Mouse (Mus musculus) intestine, postnatal 0 days (tissue): ENCODE results near the gene Acoxl. TPM values are rescaled to one million over a fixed set of nuclear protein-coding genes. Genes with fewer than 3 reads are reported as not detected.

Experiments used
- ATAC-seq: fragments of 200-750 bp; cut with Nextera tagmentation; 2 replicates; pipeline ENCODE4 v1.8.0; 2017; ENCODE audit warnings: mild to moderate bottlenecking, moderate TSS enrichment, moderate library complexity
- H3K27ac ChIP-seq: fragments of 300-500 bp; sonication (generic); 2 replicates; pipeline ENCODE4 v1.5.1; 2014; ENCODE audit warnings: mild to moderate bottlenecking, low read depth, low read length, moderate library complexity
- H3K27me3 ChIP-seq: fragments of 300-500 bp; sonication (generic); replicated peaks from 2 replicates; pipeline ENCODE4 v1.6.1; 2014; ENCODE audit warnings: low read length, mixed read lengths; ENCODE audit not compliant: control insufficient read depth, insufficient read depth
- H3K36me3 ChIP-seq: fragments of 300-500 bp; sonication (generic); 2 replicates; pipeline ENCODE4 v1.6.1; 2014; ENCODE audit warnings: mild to moderate bottlenecking, moderate library complexity; ENCODE audit not compliant: control insufficient read depth, insufficient read depth
- H3K4me1 ChIP-seq: fragments of 300-500 bp; sonication (generic); replicated peaks from 2 replicates; pipeline ENCODE4 v1.6.1; 2014; ENCODE audit warnings: antibody characterized with exemption, low read length, mixed read lengths; ENCODE audit not compliant: control insufficient read depth, insufficient read depth
- H3K4me2 ChIP-seq: fragments of 300-500 bp; sonication (generic); replicated peaks from 2 replicates; pipeline ENCODE4 v1.6.1; 2014; ENCODE audit warnings: low read depth, mild to moderate bottlenecking, moderate library complexity
- H3K4me3 ChIP-seq: fragments of 300-500 bp; sonication (generic); 2 replicates; pipeline ENCODE4 v1.5.1; 2014; ENCODE audit warnings: low read depth, low read length
- H3K9ac ChIP-seq: fragments of 300-500 bp; sonication (generic); 2 replicates; pipeline ENCODE4 v1.6.1; 2014; ENCODE audit warnings: mild to moderate bottlenecking, low read depth, low read length
- H3K9me3 ChIP-seq: fragments of 300-500 bp; sonication (generic); 2 replicates; pipeline ENCODE4 v1.6.1; 2016; ENCODE audit warnings: mixed run types; ENCODE audit not compliant: control insufficient read depth
- CTCF ChIP-seq: sonication (generic); IDR thresholded peaks from 2 replicates; pipeline ENCODE4 v1.5.1; 2016; ENCODE audit warnings: low read depth, mild to moderate bottlenecking, control low read depth, antibody characterized with exemption, moderate library complexity
- WGBS: fragments of 180-500 bp; shearing (Covaris S2); extraction: QIAGEN DNeasy Blood & Tissue Kit; methylation state at CpG from one replicate; pipeline ENCODE4 v1.1.7; 2014; 5-methylcytosine and 5-hydroxymethylcytosine counted together
- polyA plus RNA-seq: library from polyadenylated mRNA; unstranded; fragments of >200 nt; fragmentation: Nextera tagmentation; extraction: Ambion mirVana; gene quantifications from 2 replicates; pipeline ENCODE4 v1.2.1, GENCODE M21; 2015

The Acoxl gene
- 0.13 and 0.25 TPM in 2 replicates for polyA plus RNA-seq

DNA sequence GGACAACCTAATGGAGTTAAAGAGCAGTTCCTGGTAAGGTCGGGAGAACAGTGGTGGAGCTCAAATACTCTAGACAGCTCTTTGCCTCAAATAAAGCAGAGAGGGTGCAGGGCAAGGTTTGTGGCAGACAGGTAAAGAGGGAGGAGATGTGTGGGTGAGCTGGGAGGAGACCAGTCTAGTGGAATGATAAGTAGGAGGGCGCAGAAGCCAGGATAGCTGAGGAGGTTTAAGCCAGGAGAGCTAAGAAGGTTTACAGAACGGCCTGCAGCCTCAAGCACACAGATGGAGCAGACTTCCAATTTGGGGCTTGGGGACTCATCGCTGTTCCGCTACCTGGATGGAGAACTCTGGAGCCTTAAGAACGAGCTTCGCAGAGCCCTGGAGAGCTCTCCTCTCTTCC lies at the start of gene Acoxl:
Acoxl (plus strand) TSS at position 301 of the 400 bp plus-strand sequence.
- no peak for TF ChIP-seq CTCF

DNA sequence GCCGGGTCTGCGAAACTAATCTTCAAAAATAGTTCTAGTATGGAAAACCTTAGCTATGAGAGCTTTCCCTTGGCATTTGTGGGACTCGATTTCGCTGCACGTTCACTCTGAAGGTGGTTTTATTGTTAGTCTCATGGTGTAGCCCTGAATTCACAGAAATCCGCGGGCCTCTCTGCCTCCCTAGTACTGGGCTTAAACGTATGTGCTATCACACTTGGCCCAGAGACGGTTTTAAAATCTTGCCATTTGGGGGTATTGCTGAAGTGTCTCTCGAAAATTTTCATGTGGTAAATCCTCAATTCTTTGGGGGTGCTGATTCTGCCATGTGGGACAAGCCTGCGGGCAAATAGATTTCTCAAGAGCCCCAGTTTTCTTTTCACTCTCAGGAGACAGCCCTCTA lies 49.5 kb upstream of the Acoxl start:
- peak overlapping the region; percentile 69 for H3K9ac ChIP-seq
- H3K4me3 ChIP-seq = peak overlapping the region; percentile 69
- 5% methylated on average over 11 of the region's 11 CpGs for WGBS
- ATAC-seq = peak; percentile 23; the same call in 1 of the 2 replicates
- H3K4me1 ChIP-seq = peaks cover 8% of the 10 kb centered on the region; the same call in 1 of the 2 replicates
- H3K4me2 ChIP-seq = peak overlapping the region; percentile 80
- no peaks in the 10 kb centered on the region for H3K9me3 ChIP-seq
- no peak overlapping the region for H3K27ac ChIP-seq
- TF ChIP-seq CTCF = no peak
- H3K27me3 ChIP-seq = no peaks in the 10 kb centered on the region
- no peaks in the 10 kb centered on the region for H3K36me3 ChIP-seq

More for the DNA sequence above, at the start of gene Acoxl:
- no peak within 1 kb of the TSS for H3K4me3 ChIP-seq
- no peak within 1 kb of the TSS for H3K4me2 ChIP-seq
- H3K4me1 ChIP-seq = no peaks in the 10 kb centered on the region
- peaks cover 26% of the 10 kb centered on the region for H3K27me3 ChIP-seq
- ATAC-seq = no peak
- H3K27ac ChIP-seq = no peak within 1 kb of the TSS
- no peaks in the 10 kb centered on the region for H3K9me3 ChIP-seq
- no peak within 1 kb of the TSS for H3K9ac ChIP-seq
- 61% methylated on average over 7 of the region's 7 CpGs for WGBS
- no peaks in the 10 kb centered on the region for H3K36me3 ChIP-seq

GRCm38 (mm10) chr2:127789651-127790270 lies 48.9 kb upstream of the Acoxl start:
- Histone ChIP-seq H3K4me1 (peaks cover 8% of the 10 kb centered on the region; the same call in 1 of the 2 replicates), H3K9me3 (no peaks in the 10 kb centered on the region), H3K9ac (0 out of 2 replicates have a peak overlapping the region, but pooled peaks have one; percentile 69), H3K4me2 (peak overlapping the region; percentile 80), H3K27ac (no peak overlapping the region), H3K4me3 (peak overlapping the region; percentile 69), H3K27me3 (no peaks in the 10 kb centered on the region), H3K36me3 (no peaks in the 10 kb centered on the region)
- ATAC-seq = no peak
- WGBS = 24% methylated on average over 9 of the region's 9 CpGs
- TF ChIP-seq CTCF = no peak

DNA sequence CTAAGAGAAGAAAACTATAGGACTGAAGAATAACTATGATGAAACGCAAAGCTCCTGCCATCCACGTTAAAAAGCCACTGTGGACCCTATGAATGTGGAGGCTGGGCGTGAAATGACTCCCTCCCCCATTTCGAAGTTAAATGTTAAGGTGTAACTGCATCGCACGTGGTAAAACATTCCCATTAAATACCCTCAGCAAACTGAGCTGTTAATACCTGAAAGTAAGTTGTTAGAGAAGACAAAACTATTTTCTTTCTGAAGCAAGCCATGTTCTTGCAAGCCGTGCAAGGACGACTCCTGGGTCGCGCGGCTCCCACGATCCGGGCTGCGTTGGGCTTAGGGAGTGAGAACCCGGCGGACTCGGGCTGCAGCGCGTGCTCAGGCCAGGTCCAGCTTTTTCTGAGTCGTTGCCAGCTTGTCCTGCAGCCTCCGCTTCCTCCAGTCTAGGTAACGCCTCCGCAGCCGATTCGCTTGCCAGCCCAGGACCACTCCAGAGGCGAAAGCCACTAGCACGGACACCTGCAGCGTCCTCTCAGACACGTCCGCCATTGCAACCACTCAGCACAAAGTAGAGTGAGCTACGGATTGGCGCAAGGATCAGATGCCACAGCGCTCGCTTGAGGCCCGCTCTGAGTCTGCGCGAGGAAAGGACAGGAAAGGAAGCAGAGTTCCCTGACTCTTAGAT lies 46.6 kb upstream of the Acoxl start, which contains the start of gene Mtln:
Mtln (minus strand) TSS at position 570 of the 685 bp plus-strand sequence.
- 1% methylated on average over 37 of the region's 37 CpGs for WGBS

DNA sequence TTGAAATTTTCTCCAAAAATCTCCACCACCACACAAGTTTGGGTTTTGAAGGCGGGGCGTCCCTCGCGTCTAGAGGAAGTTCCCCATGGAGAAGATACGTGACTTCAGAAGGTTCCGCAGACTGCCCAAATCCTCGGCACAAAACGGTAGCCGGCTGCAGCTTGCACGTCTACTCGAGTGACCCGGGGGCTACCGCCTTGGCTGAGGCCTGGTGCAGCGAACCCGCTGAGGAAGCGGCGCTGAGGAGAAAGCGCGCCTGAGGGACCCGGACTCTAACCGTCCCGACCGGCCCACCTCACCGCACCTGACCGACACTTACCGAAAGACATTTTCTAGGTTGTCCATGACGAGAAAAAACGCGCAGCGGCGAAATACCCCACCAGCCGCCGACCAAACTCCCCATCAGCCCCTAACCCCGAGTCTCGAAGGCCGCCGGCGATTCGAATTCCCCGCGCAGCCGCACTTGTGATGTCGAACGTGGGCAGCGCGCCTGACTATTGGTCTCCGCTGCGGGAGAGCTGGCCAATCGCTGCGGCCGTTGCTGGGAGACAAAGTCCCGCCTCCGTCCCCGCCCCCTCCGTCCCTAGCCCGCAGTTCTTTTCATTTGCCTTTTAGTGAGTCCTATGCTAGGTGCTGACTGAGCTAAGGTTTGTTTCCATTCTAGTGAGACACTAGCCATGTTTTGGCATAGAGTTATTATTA lies 7.1 kb upstream of the Acoxl start, which contains the start of gene Bub1:
Bub1 (minus strand) TSS at position 465 of the 702 bp plus-strand sequence.
- Histone ChIP-seq H3K27me3 (no peaks in the 10 kb centered on the region), H3K4me3 (peak within 1 kb of the TSS; percentile 74), H3K9me3 (no peaks in the 10 kb centered on the region), H3K4me1 (no peaks in the 10 kb centered on the region), H3K36me3 (no peaks in the 10 kb centered on the region; the same call in 1 of the 2 replicates), H3K27ac (no peak within 1 kb of the TSS), H3K4me2 (peak within 1 kb of the TSS; percentile 89), H3K9ac (peak within 1 kb of the TSS; percentile 52; the same call in 1 of the 2 replicates)
- TF ChIP-seq CTCF = no peak
- ATAC-seq = peak; percentile 95
- WGBS = under 1% methylated on average over 56 of the region's 56 CpGs

More for the DNA sequence above, 46.6 kb upstream of the Acoxl start, which contains the start of gene Mtln:
- H3K27ac ChIP-seq = peak within 1 kb of the TSS; percentile 51
- peak within 1 kb of the TSS; percentile 58 for H3K9ac ChIP-seq
- no peaks in the 10 kb centered on the region for H3K27me3 ChIP-seq
- 0 out of 2 replicates have a peak, but pooled peaks have one; percentile 9 for TF ChIP-seq CTCF
- no peaks in the 10 kb centered on the region for H3K36me3 ChIP-seq
- no peaks in the 10 kb centered on the region for H3K9me3 ChIP-seq
- peak within 1 kb of the TSS; percentile 72 for H3K4me2 ChIP-seq
- peak; percentile 94 for ATAC-seq
- H3K4me3 ChIP-seq = peak within 1 kb of the TSS; percentile 74
- H3K4me1 ChIP-seq = peaks cover 8% of the 10 kb centered on the region; the same call in 1 of the 2 replicates
